Mouse (Mus musculus) lung, embryonic 14.5 days (tissue): Measurements from ENCODE around the gene Ccdc155. TPM values are rescaled to one million over a fixed set of nuclear protein-coding genes. Genes with fewer than 3 reads are reported as not detected.
A peak's percentile ranks its signal among the peaks of the same experiment; 100 is the strongest.

Experiments
- ATAC-seq: fragments of 200-750 bp; cut with Nextera tagmentation; 2 replicates; pipeline ENCODE4 v1.8.0; 2017; ENCODE audit warnings: mild to moderate bottlenecking, moderate TSS enrichment, moderate library complexity; ENCODE audit not compliant: insufficient read depth
- DNase-seq: peaks from one replicate; pipeline ENCODE4 v3.0.0-alpha.2; 2015
- H3K27ac ChIP-seq: fragments of 300-500 bp; sonication (generic); 2 replicates; pipeline ENCODE4 v1.5.1; 2014; ENCODE audit warnings: low read depth, mild to moderate bottlenecking, moderate library complexity
- H3K27me3 ChIP-seq: fragments of 300-500 bp; sonication (generic); 2 replicates; pipeline ENCODE4 v1.6.1; 2014; ENCODE audit warnings: low read length, control low read depth; ENCODE audit not compliant: insufficient read depth
- H3K36me3 ChIP-seq: fragments of 300-500 bp; sonication (generic); 2 replicates; pipeline ENCODE4 v1.6.1; 2014; ENCODE audit warnings: control low read depth; ENCODE audit not compliant: insufficient read depth
- H3K4me1 ChIP-seq: fragments of 300-500 bp; sonication (generic); 2 replicates; pipeline ENCODE4 v1.6.1; 2014; ENCODE audit warnings: antibody characterized with exemption, control low read depth; ENCODE audit not compliant: insufficient read depth
- H3K4me2 ChIP-seq: fragments of 300-500 bp; sonication (generic); 2 replicates; pipeline ENCODE4 v1.6.1; 2014; ENCODE audit warnings: mild to moderate bottlenecking
- H3K4me3 ChIP-seq: fragments of 300-500 bp; sonication (generic); 2 replicates; pipeline ENCODE4 v1.5.1; 2014; ENCODE audit warnings: low read depth, low read length
- H3K9ac ChIP-seq: fragments of 300-500 bp; sonication (generic); 2 replicates; pipeline ENCODE4 v1.6.1; 2014
- H3K9me3 ChIP-seq: fragments of 300-500 bp; sonication (generic); 2 replicates; pipeline ENCODE4 v1.6.1; 2016; ENCODE audit warnings: low read depth, low read length, control low read depth
- CTCF ChIP-seq: IDR thresholded peaks from 2 replicates; pipeline ENCODE4 v1.5.1; 2016; ENCODE audit warnings: antibody characterized with exemption, low read depth
- WGBS: fragments of 180-500 bp; shearing (Covaris S2); extraction: QIAGEN DNeasy Blood & Tissue Kit; methylation state at CpG from one replicate; pipeline ENCODE4 v1.1.7; 2014; 5-methylcytosine and 5-hydroxymethylcytosine counted together
- polyA plus RNA-seq: library from polyadenylated mRNA; unstranded; fragments of >200 nt; fragmentation: Nextera tagmentation; extraction: Ambion mirVana; gene quantifications from 2 replicates; pipeline ENCODE4 v1.2.1, GENCODE M21; 2014

Ccdc155 gene
- 0.19 and 0.38 TPM in 2 replicates for polyA plus RNA-seq

DNA sequence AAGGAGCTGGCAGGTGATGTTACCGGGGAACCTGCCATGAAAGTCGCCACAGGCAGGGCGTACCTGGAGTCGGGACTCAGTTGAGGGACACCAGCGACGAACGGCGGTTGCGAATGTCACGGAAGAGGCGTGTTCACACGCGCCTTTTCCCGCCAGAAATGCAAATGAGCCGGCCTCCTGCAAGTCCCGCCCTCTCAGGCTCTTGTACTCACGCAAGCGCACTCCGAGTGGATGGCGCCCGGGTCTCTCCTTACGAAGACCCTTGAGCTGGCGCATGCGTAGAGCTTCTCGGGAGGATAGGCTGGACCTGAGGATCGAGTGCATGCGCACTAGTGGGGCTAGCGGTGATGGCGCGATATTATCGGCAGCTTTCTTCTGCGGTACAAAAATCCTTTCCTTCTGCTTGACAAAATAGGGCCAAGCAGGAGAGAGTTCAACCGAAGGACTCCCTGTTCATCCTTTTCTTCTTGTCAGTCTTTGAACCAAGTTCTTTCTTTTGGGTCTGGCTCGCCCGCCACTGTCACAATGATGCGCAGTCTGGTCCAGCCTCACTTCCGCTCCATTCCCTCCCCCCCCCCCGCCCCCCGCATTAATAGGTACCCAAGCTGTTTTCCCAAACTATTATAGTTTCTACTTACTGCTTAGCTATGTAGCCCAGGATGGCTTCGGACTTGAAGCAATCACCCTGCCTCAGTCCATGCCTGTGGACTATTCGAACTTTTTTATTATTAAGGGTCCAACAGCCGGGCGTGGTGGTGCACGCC, at the start of gene Ccdc155:
Ccdc155 (minus strand) TSS at position 513 of the 764 bp plus-strand sequence.
- ATAC-seq: peak; percentile 97
- TF ChIP-seq CTCF: no peak
- Histone ChIP-seq H3K36me3 (no peaks in the 10 kb centered on the region), H3K9ac (peak within 1 kb of the TSS; percentile 38), H3K27ac (no peak within 1 kb of the TSS), H3K9me3 (no peaks in the 10 kb centered on the region), H3K4me2 (peak within 1 kb of the TSS; percentile 59), H3K27me3 (no peaks in the 10 kb centered on the region), H3K4me3 (peak within 1 kb of the TSS; percentile 39), H3K4me1 (no peaks in the 10 kb centered on the region)
- WGBS: 7% methylated on average over 44 of the region's 44 CpGs
- DNase-seq: peak; percentile 100

DNA sequence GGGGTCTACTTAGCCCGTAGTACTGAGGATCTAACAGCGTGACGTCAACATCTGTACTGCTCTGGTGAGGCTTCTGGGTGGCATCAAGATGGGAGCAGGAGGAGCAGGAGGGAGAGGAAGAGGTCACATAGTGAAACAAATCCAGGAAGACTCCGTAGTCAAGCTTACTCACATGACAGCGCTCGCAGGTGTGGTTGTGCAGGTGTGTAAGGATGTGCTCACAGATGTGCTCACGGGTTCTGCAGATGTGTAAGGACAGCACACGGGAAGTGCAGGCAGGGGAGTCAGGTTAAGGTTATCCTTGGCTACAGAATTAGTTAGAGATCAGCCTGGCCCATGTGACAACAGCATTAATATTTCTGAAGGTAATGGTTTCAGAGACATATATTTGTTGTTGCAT, 49.1 kb upstream of the Ccdc155 start:
- H3K27me3 ChIP-seq: no peaks in the 10 kb centered on the region
- no peaks in the 10 kb centered on the region for H3K36me3 ChIP-seq
- no peak overlapping the region for H3K9ac ChIP-seq
- no peak for TF ChIP-seq CTCF
- H3K27ac ChIP-seq: no peak overlapping the region
- H3K9me3 ChIP-seq: no peaks in the 10 kb centered on the region
- H3K4me3 ChIP-seq: no peak overlapping the region
- WGBS: 76% methylated on average over 8 of the region's 8 CpGs
- no peak overlapping the region for H3K4me2 ChIP-seq
- no peak for ATAC-seq
- H3K4me1 ChIP-seq: no peaks in the 10 kb centered on the region
- no peak for DNase-seq

DNA sequence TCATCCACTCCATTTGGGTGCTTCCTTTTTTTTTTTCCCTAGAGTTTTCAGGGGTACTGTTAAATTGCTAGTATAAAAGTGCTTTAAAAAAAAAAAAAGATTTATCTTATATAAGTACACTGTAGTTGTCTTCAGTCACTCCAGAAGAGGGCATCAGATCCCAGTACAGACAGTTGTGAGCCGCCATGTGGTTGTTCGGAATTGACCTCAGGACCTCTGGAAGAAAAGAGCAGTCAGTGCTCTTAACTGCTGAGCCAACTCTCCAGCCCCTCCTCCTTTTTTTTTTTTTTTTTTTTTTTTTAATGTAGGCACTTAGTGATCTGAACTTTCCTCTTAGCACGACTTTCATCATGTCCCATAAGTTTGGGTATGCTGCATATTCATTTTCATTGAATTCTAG, 43.0 kb upstream of the Ccdc155 start:
- H3K9ac ChIP-seq: no peak overlapping the region
- H3K4me3 ChIP-seq: no peak overlapping the region
- WGBS: 38% methylated on average over 3 of the region's 3 CpGs
- no peak for TF ChIP-seq CTCF
- no peak overlapping the region for H3K4me2 ChIP-seq
- ATAC-seq (no peak), DNase-seq (no peak)
- no peaks in the 10 kb centered on the region for H3K27me3 ChIP-seq
- no peaks in the 10 kb centered on the region for H3K9me3 ChIP-seq
- H3K27ac ChIP-seq: no peak overlapping the region
- no peaks in the 10 kb centered on the region for H3K36me3 ChIP-seq
- no peaks in the 10 kb centered on the region for H3K4me1 ChIP-seq

DNA sequence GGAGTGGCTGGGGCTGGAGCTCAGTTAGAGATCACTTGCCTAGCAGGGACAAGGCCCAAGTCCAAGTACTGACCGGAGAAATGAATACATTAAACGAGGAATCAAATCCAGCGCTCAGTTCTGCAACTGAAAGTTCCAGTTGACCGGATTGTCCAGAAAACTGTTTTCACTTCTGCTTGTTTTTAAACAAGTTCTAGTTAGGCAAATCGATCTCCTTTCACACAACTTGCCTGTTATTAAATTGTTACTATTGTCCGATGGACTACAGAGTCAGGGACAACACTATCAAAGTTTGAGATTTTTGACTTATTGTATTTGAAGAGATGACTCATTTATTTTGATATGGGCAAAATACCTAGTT, 36.7 kb upstream of the Ccdc155 start:
- peak overlapping the region; percentile 20; the same call in 1 of the 2 replicates for H3K4me3 ChIP-seq
- H3K27ac ChIP-seq: no peak overlapping the region
- H3K4me1 ChIP-seq: peaks cover 4% of the 10 kb centered on the region; the same call in 1 of the 2 replicates
- peak overlapping the region; percentile 56 for H3K4me2 ChIP-seq
- peak overlapping the region; percentile 38; the same call in 1 of the 2 replicates for H3K9ac ChIP-seq
- no peaks in the 10 kb centered on the region for H3K36me3 ChIP-seq
- TF ChIP-seq CTCF: no peak
- WGBS: 73% methylated on average over 6 of the region's 6 CpGs
- H3K9me3 ChIP-seq: no peaks in the 10 kb centered on the region
- DNase-seq (no peak), ATAC-seq (no peak)
- no peaks in the 10 kb centered on the region for H3K27me3 ChIP-seq

DNA sequence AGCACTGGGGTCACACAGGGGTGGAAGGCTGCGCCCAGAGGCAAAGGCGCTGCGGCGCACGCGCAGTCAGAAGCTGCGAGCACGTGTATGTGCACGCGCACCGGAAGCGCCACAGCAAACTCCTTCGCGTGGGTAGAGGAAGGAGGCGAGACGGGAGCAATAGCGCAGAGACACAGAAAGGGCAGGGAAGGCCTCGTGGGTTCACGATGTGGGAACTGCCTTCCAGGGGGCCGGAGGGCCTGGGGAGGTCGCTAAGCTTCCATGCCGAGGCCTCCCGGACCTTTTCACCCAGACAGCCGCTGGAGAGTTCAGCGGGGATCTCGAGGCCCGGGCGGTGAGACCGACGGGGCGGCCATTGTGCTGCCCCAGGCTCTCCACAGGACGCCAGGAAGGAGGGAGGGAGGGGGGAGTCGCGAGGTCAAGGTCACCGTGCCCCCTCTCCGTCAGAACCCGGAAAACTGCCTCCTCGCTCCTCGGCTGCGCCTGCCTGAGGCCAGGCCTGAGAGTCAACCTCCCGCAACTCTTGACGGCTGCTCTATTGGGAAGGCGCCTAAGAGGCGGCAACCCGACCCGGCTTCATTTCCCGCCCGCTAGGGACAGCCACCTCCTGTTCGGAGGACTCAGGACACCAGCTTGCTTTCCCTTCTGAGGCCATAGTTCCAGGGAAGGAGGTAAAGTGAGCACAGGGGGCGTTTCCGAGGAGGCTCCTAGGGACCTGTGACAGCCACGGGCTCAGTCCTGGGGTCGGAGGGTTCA, 36.1 kb upstream of the Ccdc155 start, which contains the start of gene Slc6a16:
Slc6a16 (plus strand) TSS at position 453 of the 756 bp plus-strand sequence.
- peak within 1 kb of the TSS; percentile 38 for H3K9ac ChIP-seq
- H3K9me3 ChIP-seq: no peaks in the 10 kb centered on the region
- DNase-seq (peak; percentile 60), ATAC-seq (peak; percentile 41; the same call in 1 of the 2 replicates)
- peak within 1 kb of the TSS; percentile 56 for H3K4me2 ChIP-seq
- H3K4me1 ChIP-seq: peaks cover 4% of the 10 kb centered on the region; the same call in 1 of the 2 replicates
- no peaks in the 10 kb centered on the region for H3K36me3 ChIP-seq
- H3K27ac ChIP-seq: no peak within 1 kb of the TSS
- 0 out of 2 replicates have a peak, but pooled peaks have one; percentile 6 for TF ChIP-seq CTCF
- H3K27me3 ChIP-seq: no peaks in the 10 kb centered on the region
- H3K4me3 ChIP-seq: peak within 1 kb of the TSS; percentile 20
- WGBS: 14% methylated on average over 53 of the region's 53 CpGs

DNA sequence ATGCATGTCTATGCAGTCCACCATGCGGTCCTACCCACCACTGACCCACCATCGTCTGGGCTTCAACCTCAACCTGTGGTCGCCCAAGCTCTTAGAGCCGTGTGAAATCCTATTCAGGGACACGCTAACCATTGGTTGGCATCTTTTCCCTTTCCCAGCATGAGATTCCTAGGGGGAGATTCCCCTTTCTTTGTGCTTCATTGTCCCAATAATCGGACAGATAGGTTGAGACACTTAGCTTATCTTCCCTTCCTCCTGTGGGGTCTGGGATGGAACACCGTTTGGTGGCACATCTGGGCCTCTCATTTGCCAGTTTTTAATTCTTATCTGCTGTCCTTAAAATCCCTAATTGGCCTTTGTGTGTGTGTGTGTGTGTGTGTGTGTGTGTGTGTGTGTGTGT, 35.4 kb upstream of the Ccdc155 start:
- Histone ChIP-seq H3K4me1 (peaks cover 4% of the 10 kb centered on the region; the same call in 1 of the 2 replicates), H3K9ac (no peak overlapping the region), H3K36me3 (no peaks in the 10 kb centered on the region), H3K4me2 (no peak overlapping the region), H3K4me3 (no peak overlapping the region), H3K27me3 (no peaks in the 10 kb centered on the region), H3K9me3 (no peaks in the 10 kb centered on the region), H3K27ac (no peak overlapping the region)
- no peak for TF ChIP-seq CTCF
- 85% methylated on average over 7 of the region's 7 CpGs for WGBS
- no peak for DNase-seq
- no peak for ATAC-seq
